Mouse (Mus musculus): ENCODE measurements around the gene Bcap29. TPM values are rescaled to one million over a fixed set of nuclear protein-coding genes. Genes with fewer than 3 reads are reported as not detected.
"Not testable (repeated sequence)": the region's sequence is repeated elsewhere in the genome, so short reads cannot be mapped to it uniquely, and the experiment has no call there.

Gene Bcap29
- polyA plus RNA-seq, 1 experiment, result 10.3 TPM

DNA sequence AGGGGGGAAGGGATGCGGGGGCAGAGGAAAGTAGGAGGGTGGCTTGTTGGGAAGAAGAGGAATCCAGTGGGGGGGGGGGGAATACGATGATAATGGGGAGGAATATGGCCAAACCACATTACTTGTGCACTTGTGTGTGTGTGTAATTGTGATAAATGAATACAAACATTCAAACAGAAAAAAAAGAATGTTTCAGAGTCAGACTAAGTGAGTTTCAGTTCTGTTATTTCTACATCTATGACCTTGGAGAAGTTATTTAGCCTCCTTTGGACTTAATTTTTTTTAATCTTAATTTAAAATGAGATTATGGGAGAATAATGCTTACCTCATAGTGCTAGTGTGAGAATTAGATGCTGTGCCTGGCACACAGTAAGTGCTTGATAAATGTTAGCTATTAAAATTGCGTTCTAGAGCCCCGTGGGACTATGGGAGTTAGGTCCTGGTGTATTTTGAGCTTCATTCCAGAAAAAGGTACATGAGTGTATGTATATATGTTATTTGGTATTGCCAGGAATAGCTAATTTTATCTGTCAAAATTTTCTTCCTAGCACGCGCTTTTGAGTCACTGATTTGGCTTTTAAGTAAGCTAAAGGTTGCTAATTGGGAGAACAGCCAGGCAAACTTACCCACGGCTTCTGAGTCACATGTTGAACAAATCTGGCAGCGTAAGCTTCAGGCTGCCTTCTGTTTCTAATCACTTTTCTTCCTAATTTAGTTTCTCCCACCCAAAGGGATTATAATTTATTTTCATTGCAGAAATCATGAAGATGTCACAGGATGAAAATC, 55.6 kb downstream of the Bcap29 start:
- no peak for TF ChIP-seq POLR2A (IDR thresholded peaks at IDR 0.05; ENCODE audit: borderline replicate concordance, extremely low read depth, insufficient read depth, insufficient read length, poor library complexity, severe bottlenecking)
- no peak for TF ChIP-seq CTCF (IDR thresholded peaks at IDR 0.05; ENCODE audit: borderline replicate concordance, extremely low read depth, insufficient read depth, insufficient read length)
- DNase-seq (ENCODE audit: low read depth), result peak; percentile 63

DNA sequence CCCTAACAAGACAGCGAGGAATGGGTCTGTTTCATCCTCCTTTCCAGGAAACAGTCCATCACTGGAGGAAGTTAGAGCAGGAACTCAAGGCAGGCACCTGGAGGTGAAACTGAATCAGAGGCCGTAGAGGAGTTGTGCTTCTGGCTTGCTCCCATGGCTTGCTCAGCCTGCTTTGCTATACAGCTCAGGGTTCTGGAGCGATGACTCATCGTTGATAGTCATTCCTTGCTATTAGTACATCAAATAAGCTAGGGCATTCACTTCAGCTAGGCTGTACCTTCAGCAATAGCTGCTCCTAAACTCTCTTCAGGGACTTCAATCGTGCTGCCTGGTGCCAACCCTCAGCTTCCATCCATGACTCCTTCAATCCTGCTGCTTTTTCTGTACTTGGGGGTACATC, 60.0 kb downstream of the Bcap29 start:
- no peak for TF ChIP-seq CTCF (IDR thresholded peaks at IDR 0.05; ENCODE audit: borderline replicate concordance, extremely low read depth, insufficient read depth, insufficient read length)
- DNase-seq (ENCODE audit: low read depth), result no peak

DNA sequence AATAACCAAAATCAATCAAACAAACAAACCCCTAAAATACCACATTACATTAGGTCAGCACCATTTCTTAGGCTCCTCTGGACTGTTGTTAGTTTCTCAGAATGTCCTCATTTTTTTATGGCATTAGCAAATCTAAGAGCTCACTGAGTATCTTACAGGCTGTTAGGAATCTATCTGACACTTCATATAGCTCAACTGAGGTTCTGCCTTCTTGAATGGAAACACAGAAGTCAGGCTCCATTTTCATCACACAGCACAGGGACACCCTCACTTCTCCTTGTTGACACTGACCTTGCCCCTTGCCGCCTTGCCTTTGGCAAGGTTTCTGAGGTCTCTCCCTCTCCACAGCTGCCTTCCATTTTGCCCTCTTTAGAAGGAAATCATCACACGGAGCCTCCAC, 64.7 kb downstream of the Bcap29 start:
- TF ChIP-seq CTCF (IDR thresholded peaks at IDR 0.05; ENCODE audit: borderline replicate concordance, extremely low read depth, insufficient read depth, insufficient read length), result no peak
- no peak for TF ChIP-seq POLR2A (IDR thresholded peaks at IDR 0.05; ENCODE audit: borderline replicate concordance, extremely low read depth, insufficient read depth, insufficient read length, poor library complexity, severe bottlenecking)
- DNase-seq (ENCODE audit: low read depth), result no peak

DNA sequence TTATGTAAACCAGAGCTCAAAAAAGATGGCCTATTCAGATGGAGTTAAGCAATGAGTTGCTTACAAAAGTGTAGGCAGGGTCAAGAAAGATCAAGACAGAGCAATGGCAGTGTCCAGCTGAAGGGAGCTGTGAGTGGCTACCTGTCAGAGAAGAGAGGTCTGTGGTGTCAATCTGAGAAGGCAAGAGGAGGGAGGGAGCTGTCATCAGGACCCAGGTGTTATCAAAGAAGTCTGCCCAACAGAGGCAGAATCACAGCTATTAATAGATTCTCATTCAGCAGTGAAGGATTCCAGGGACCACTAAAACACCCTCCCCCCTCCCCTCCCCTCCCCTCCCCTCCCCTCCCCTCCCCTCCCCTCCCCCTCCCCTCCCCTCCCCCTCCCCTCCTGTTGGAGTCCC, 65.8 kb downstream of the Bcap29 start:
- no peak for TF ChIP-seq CTCF (IDR thresholded peaks at IDR 0.05; ENCODE audit: borderline replicate concordance, extremely low read depth, insufficient read depth, insufficient read length)
- DNase-seq (ENCODE audit: low read depth), result no peak

DNA sequence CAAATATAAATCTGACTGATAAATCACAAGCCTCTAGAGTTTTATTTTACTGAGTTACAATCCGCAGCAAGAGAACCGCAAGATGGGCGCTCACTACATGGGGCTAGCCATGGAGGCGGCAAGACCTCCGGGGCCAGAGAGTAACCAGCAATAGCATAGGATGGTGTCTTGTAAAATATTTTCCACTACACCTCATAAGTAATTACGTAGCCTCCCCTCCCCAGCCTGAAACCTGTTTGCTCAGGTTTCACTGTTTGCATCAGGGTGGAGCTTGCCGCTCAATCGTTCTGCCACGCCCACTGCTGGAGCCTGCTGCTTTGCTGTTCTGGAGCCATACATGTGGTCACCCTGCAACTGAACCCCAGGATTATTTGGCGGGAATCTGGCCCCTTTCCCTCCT, 66.9 kb downstream of the Bcap29 start:
- DNase-seq (ENCODE audit: low read depth), result not testable (repeated sequence)

- TF ChIP-seq CTCF (IDR thresholded peaks at IDR 0.05; ENCODE audit: borderline replicate concordance, extremely low read depth, insufficient read depth, insufficient read length), result no peak
- no peak for TF ChIP-seq POLR2A (IDR thresholded peaks at IDR 0.05; ENCODE audit: borderline replicate concordance, extremely low read depth, insufficient read depth, insufficient read length, poor library complexity, severe bottlenecking)
- no peak for DNase-seq (ENCODE audit: low read depth)
Observed at GRCm38 (mm10) chr12:31560712-31561111, 73.7 kb downstream of the Bcap29 start.

- no peak for DNase-seq (ENCODE audit: low read depth)
- TF ChIP-seq POLR2A (IDR thresholded peaks at IDR 0.05; ENCODE audit: borderline replicate concordance, extremely low read depth, insufficient read depth, insufficient read length, poor library complexity, severe bottlenecking), result no peak
- TF ChIP-seq CTCF (IDR thresholded peaks at IDR 0.05; ENCODE audit: borderline replicate concordance, extremely low read depth, insufficient read depth, insufficient read length), result no peak
Observed at GRCm38 (mm10) chr12:31560002-31560401, 74.5 kb downstream of the Bcap29 start.

DNA sequence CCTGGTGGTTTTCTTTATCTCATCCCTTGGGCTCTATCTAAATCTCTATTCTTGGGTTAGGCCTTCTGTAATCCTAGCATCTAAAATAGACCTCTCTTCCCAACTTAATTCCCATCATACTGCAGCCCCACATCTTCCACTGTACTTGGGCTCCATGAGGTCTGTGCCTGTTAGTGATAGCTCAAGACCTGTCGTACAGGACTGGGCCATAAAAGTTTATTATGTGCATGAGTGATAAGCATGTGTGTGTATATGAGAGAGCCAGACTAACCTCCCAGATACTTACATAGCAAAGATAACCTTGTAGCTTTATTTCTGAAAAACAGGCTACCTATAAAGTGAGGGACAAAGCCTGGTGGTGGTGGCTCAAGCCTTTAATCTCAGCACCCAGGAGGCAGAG, 80.1 kb downstream of the Bcap29 start:
- TF ChIP-seq CTCF (IDR thresholded peaks at IDR 0.05; ENCODE audit: borderline replicate concordance, extremely low read depth, insufficient read depth, insufficient read length) (no peak), POLR2A (IDR thresholded peaks at IDR 0.05; ENCODE audit: borderline replicate concordance, extremely low read depth, insufficient read depth, insufficient read length, poor library complexity, severe bottlenecking) (no peak)
- DNase-seq (ENCODE audit: low read depth), result no peak

DNA sequence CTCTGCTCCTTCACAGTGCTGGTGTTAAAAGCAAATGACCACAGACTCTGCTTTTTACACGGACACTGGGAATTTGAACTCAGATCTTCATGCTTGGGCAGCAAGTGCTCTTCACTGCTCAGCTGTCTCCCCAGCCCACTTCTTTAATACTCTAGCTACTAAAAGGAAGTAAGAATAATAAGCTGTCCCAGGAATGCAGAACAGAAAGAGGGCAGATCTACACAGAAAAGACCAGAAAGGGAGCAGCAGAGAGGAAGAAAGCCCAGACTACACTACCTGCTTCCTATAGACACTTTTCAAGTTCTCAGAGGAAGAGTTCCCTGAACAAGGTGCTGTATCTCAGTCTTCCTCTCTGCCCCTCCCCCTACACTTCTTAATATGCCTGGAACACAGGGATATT, 83.2 kb downstream of the Bcap29 start:
- no peak for DNase-seq (ENCODE audit: low read depth)
- TF ChIP-seq CTCF (IDR thresholded peaks at IDR 0.05; ENCODE audit: borderline replicate concordance, extremely low read depth, insufficient read depth, insufficient read length) (no peak), POLR2A (IDR thresholded peaks at IDR 0.05; ENCODE audit: borderline replicate concordance, extremely low read depth, insufficient read depth, insufficient read length, poor library complexity, severe bottlenecking) (no peak)

GRCm38 (mm10) chr12:31546061-31546460, 88.4 kb downstream of the Bcap29 start:
- no peak for DNase-seq (ENCODE audit: low read depth)
- TF ChIP-seq POLR2A (IDR thresholded peaks at IDR 0.05; ENCODE audit: borderline replicate concordance, extremely low read depth, insufficient read depth, insufficient read length, poor library complexity, severe bottlenecking), result no peak
- TF ChIP-seq CTCF (IDR thresholded peaks at IDR 0.05; ENCODE audit: borderline replicate concordance, extremely low read depth, insufficient read depth, insufficient read length), result no peak

GRCm38 (mm10) chr12:31545219-31545618, 89.2 kb downstream of the Bcap29 start:
- no peak for DNase-seq (ENCODE audit: low read depth)
- TF ChIP-seq CTCF (IDR thresholded peaks at IDR 0.05; ENCODE audit: borderline replicate concordance, extremely low read depth, insufficient read depth, insufficient read length) (no peak), POLR2A (IDR thresholded peaks at IDR 0.05; ENCODE audit: borderline replicate concordance, extremely low read depth, insufficient read depth, insufficient read length, poor library complexity, severe bottlenecking) (no peak)

- no peak for DNase-seq (ENCODE audit: low read depth)
- no peak for TF ChIP-seq CTCF (IDR thresholded peaks at IDR 0.05; ENCODE audit: borderline replicate concordance, extremely low read depth, insufficient read depth, insufficient read length)
- TF ChIP-seq POLR2A (IDR thresholded peaks at IDR 0.05; ENCODE audit: borderline replicate concordance, extremely low read depth, insufficient read depth, insufficient read length, poor library complexity, severe bottlenecking), result no peak
Observed at GRCm38 (mm10) chr12:31541541-31541940, 92.9 kb downstream of the Bcap29 start.

Other genes with a start within 250 kb of the Bcap29 start
- 0.05 and 0.10 TPM in 2 replicates for gene Slc26a3, start 243.8 kb downstream of the Bcap29 start, polyA plus RNA-seq (2012; rRNA removed)
- 12.7 and 19.6 TPM in 2 replicates for gene Cbll1, start 135.0 kb downstream of the Bcap29 start, polyA plus RNA-seq (2012; rRNA removed)
- 0.05 and 0.08 TPM in 2 replicates for gene Slc26a4, start 74.7 kb downstream of the Bcap29 start, polyA plus RNA-seq (2012; rRNA removed)
- 7.5 and 9.8 TPM in 2 replicates for gene Dus4l, start 20.2 kb upstream of the Bcap29 start, polyA plus RNA-seq (2012; rRNA removed)
- gene Cog5, start 20.2 kb upstream of the Bcap29 start, polyA plus RNA-seq (2012; rRNA removed), result 32.9 and 36.2 TPM in 2 replicates
- gene Gpr22, start 79.3 kb upstream of the Bcap29 start, polyA plus RNA-seq (2012; rRNA removed), result 8.4 and 11.0 TPM in 2 replicates